Mouse (Mus musculus): ENCODE results near the gene Trim52. TPM values are rescaled to one million over a fixed set of nuclear protein-coding genes. Genes with fewer than 3 reads are reported as not detected.

Gene Trim52
- total RNA-seq, 2 experiments from 2014 or later = not detected

Other genes with a start within 250 kb of the Trim52 start
- gene Spry2, start 209.4 kb upstream of the Trim52 start, total RNA-seq (2015) = 3.5 and 5.3 TPM in 2 replicates
- 3.4 and 3.5 TPM in 2 replicates for gene Spry2, start 209.4 kb upstream of the Trim52 start, total RNA-seq (2017)

Measured in megakaryocyte, adult 5-6 weeks (primary cell).